Mouse (Mus musculus) layer of hippocampus, adult 2 months (tissue): ENCODE results near the gene Pcsk4. TPM values are rescaled to one million over a fixed set of nuclear protein-coding genes. Genes with fewer than 3 reads are reported as not detected.
A peak's percentile ranks its signal among the peaks of the same experiment; 100 is the strongest.

Source experiments
- DNase-seq, 2 experiments: peaks; one replicate each; pipeline ENCODE4 v3.0.0; 2022; ENCODE audit warnings: low spot score in 2 of 2
- H3K27ac ChIP-seq: fragments of 200-600 bp; 2 replicates; pipeline ENCODE4 v1.8.1; 2022
- H3K4me3 ChIP-seq: fragments of 200-600 bp; 2 replicates; pipeline ENCODE4 v1.8.1; 2022; ENCODE audit warnings: mild to moderate bottlenecking
- CTCF ChIP-seq: fragments of 200-600 bp; conservative IDR thresholded peaks from 2 replicates; pipeline ENCODE4 v1.8.1; 2022; ENCODE audit warnings: antibody characterized with exemption, mild to moderate bottlenecking, moderate library complexity
- long read RNA-seq, 2 experiments: library from polyadenylated mRNA; stranded (forward); transcript quantifications; one replicate each; pipeline ENCODE4 v2.0.0; 2021; ENCODE audit warnings: borderline mapping rate in 2 of 2
- total RNA-seq, 2 experiments: library from RNA; stranded (reverse); gene quantifications; 2 replicates each; pipeline ENCODE4 v1.2.3; 2021

Gene Pcsk4
- 1 to 10 TPM; 2.8 to 3.2 TPM for total RNA-seq
- long read RNA-seq, experiment 1, partial matches to known transcripts, result 0 of 5 reads
- long read RNA-seq, experiment 1, other reads (novel, unspliced or antisense), result 4 of 5 reads
- long read RNA-seq, experiment 2, partial matches to known transcripts, result 0 of 4 reads
- long read RNA-seq, experiment 2, other reads (novel, unspliced or antisense), result 4 of 4 reads

DNA sequence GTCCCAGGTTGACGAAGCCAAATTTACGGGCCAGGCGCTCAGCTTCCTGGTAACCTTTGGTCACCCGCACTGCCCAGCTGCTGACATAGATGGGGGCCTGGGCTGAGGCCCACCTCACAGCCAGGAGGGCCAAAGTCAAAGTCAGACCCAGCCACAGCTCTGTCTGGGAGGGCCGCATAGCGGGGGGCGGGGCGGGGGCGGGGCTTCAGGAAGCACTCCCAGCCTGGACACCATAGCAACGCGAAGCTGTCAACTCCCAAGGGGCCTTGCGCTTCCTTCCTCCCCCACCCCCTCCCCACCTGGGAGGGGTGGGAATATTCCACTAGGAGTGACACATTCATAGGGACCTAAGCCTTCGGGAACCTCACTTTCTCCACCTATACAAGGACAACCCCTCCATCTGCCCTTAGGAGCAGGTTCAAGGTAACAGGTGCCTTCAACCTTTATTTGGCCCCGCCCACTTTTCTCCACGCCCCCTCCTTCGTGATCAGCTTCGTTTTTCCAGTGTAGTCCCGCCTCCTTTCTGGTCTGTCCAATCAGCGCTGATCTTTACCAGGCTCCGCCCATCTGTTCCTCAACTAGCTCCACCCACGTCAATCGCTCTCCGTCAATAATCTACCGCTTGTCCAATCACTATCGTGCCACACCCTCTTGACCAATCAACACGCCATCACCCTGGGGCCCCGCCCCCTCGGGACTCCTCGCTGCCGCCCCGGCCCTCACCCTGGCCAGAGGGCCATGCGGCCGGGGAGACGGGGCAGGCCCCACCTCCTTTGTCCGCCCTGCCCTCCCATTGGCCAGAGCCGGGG is at the start of gene Pcsk4, which contains the start of gene Reep6:
TSS of gene Pcsk4 (minus strand) at position 226 of the 809 bp plus-strand sequence.
TSS of gene Reep6 (plus strand) at position 681 of the 809 bp plus-strand sequence.
- DNase-seq, result peak; percentile 89 to 96
- H3K27ac ChIP-seq, result 0 out of 2 replicates have a peak within 1 kb of the TSS, but pooled peaks have one; percentile 20
- no peak for TF ChIP-seq CTCF
- peak within 1 kb of the TSS; percentile 64 for H3K4me3 ChIP-seq

DNA sequence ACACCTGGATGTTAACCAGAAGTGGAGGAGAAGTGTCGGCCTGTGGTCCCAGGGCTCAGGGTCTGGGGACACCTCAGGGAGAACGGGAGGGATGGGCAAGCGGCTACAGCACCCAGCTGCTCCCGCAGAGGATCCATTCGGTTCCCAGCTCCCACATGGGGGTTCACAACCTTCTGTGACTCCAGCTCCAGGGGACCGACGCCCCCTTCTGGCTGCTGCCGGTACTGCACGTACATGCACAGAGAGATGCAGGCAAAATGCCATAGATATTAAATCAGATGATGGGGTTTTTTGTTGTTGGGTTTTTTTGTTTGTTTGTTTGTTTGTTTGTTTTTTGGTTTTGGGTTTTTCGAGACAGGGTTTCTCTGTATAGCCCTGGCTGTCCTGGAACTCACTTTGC is 48.4 kb upstream of the Pcsk4 start:
- DNase-seq, result no peak
- peak; percentile 78 for TF ChIP-seq CTCF
- Histone ChIP-seq H3K4me3 (no peak overlapping the region), H3K27ac (no peak overlapping the region)

DNA sequence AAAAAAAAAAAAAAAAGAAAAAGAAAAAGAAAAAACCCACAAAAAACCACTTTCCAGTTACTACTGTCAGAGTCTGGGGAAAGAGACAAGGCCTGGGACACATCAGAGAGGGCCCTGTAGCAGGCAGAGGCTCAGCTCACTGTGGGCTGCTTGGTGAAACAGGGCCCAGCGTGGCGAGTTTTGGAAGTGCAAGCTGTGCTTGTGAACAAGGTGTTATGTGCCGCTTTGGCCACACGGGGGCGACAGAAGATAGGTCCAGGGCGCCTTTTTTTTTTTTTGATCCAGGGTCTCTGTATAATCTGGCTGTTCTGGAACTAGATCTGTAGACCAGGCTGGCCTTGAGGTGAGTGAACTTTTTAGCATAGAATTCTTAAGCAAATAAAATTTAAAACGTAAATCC is 46.9 kb upstream of the Pcsk4 start:
- peak; percentile 87 to 94 for DNase-seq
- no peak overlapping the region for H3K27ac ChIP-seq
- peak; percentile 89 for TF ChIP-seq CTCF
- no peak overlapping the region for H3K4me3 ChIP-seq

DNA sequence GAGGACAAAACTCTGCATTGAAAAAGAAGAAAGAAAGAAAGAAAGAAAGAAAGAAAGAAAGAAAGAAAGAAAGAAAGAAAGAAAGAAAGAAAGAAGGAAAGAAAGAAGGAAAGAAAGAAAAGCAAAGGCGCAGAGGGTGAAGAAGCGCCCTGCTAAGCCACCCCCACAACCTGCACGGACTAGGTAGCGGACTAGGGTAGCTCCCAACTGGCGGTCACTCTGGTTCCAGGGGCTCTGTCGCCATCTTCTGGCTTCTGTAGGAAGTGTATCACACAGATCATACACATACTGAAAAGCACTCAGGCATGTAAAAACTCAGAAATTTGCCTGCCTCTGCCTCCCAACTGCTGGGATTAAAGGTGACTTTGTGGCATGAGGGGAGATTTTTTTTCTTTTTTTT is 44.8 kb upstream of the Pcsk4 start:
- TF ChIP-seq CTCF, result peak; percentile 84
- Histone ChIP-seq H3K27ac (no peak overlapping the region), H3K4me3 (no peak overlapping the region)
- peak; percentile 78 to 85 for DNase-seq

DNA sequence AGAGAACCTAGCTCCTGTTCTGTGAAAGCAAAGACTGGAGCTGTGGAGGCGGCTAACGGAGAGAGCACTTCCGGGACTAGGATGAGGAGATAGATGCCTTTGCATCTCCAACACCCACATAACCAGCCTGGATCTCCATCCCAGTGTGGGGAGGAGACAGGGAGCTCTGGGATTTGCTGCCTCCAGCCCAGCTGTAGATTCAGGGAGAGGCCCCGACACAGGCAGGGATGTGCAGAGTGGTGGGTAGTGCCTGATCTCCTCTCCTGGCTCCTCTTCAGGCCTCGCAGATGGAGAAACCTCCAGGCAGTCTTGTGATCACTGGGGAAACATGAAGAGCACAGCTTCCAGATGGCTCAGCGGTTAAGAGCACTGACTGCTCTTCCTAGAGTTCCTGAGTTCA is 43.4 kb upstream of the Pcsk4 start:
- peak; percentile 41 to 53 for DNase-seq
- TF ChIP-seq CTCF, result no peak
- Histone ChIP-seq H3K27ac (peak overlapping the region; percentile 64), H3K4me3 (no peak overlapping the region)

DNA sequence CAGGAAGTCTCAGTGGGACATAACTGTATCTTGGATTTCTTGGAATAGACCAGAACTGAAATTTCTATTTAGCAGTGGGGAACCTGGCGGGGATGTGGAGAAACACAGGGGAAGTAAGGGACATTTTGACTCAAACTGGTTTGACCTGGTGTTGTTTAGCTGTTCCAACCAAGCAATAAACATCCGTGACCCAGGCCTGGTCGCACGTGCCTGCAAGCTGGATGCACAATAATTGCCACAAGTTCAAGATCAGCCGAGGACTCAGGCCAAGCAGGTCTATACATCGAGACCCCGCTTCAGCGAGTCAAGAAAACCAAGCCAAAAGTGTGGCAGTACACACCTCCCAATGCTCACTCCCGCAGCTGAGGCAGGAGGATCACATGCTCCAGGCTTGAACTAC is 42.7 kb upstream of the Pcsk4 start:
- Histone ChIP-seq H3K4me3 (no peak overlapping the region), H3K27ac (peak overlapping the region; percentile 64)
- no peak for TF ChIP-seq CTCF
- no peak for DNase-seq

DNA sequence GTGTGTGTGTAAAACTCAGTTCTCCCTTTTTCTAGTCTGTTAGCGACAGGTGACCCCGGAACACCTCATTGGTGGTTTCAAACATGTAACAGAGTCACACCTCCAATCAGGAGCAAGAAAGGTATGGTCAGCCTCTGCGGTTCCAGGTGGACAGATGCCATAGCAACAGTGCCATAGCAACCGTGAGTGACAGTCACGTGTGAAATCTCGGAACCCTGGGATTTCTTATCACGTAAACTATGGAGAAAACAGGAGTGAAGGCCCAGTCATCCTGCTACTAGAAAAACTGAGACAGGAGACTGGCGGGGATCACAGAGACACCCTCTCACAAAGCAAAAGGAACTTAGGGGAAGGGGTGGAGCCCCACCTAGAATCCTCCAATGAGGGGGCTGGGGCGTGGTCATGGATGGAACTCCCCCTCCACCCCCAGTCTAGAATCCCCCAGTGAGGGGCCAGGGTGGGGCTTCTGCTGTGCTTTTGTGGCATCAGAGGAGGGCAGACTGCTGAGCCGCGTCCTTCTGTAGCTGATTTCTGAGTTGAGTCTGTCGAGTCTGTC is 42.2 kb upstream of the Pcsk4 start:
- Histone ChIP-seq H3K4me3 (no peak overlapping the region), H3K27ac (peak overlapping the region; percentile 64)
- peak; percentile 51 to 52 for DNase-seq
- no peak for TF ChIP-seq CTCF

DNA sequence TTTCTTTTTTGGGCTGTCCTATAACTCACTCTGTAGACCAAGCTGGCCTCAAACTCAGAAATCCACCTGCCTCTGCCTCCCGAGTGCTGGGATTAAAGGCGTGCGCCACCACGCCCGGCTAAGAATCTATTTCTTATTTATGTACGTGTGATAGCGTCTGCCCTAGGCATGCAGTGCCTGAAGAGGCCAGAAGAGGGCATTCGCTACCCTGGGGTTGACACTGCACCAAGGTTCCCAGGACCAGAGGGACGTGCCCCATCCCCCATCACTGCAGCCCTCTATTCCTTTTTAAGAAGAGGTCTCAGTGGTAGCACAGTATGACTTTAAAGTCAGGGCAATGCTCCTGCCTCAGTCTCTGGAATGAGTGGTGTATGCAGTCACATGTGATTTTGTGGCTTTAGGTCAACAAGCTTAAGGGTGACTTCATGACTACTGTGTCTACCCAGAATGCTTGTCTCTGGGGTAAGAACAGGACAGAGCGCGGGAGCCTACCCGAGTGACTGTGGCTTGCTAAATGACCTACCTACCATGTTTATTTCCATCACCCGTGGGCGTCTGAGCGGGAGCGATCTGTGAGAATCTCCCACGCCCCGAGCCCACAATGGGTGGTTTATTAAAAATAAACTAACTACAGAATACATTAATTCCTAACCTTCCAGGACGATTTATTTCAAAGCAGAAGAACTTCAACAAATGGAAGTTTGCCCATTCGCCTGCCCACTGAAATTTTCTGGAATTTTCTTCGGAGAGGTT is 40.9 kb upstream of the Pcsk4 start:
- 0 out of 2 replicates have a peak overlapping the region, but pooled peaks have one; percentile 7 for H3K27ac ChIP-seq
- peak; percentile 67 for TF ChIP-seq CTCF
- no peak for DNase-seq
- H3K4me3 ChIP-seq, result no peak overlapping the region

DNA sequence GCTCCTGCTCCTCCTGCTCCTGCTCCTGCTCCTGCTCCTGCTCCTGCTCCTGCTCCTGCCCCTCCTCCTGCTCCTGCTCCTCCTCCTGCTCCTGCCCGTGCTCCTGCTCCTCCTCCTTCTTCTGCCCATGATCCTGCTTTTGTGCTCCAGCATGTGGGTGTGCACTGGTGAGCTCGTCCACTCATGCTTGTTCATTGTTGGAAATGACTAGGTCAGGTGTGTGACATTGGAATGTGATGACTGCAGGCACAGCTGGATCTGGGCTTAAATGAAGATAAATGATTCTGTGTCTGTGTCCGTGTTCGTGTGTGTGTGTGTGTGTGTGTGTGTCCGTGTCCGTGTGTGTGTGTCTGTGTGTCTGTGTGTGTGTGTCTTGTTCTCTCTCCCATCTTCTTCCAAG is 39.1 kb upstream of the Pcsk4 start:
- TF ChIP-seq CTCF, result no peak
- no peak overlapping the region for H3K4me3 ChIP-seq
- DNase-seq, result no peak
- H3K27ac ChIP-seq, result no peak overlapping the region

DNA sequence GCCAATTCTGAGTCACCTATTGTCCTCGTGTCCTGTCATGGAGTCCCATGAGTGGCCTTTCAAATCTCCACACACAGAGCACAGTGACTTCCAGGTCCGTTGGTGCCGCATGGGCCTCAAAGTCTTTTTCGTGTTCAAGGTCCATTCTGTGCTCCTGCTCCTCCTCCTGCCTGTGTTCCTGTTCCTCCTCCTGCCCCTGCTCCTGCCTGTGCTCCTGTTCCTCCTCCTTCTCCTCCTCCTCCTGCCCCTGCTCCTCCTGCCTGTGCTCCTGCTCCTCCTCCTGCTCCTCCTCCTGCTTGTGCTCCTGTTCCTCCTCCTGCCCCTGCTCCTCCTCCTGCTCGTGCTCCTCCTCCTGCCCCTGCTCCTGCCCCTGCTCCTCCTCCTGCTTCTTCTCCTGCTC is 38.7 kb upstream of the Pcsk4 start:
- DNase-seq, result no peak
- Histone ChIP-seq H3K27ac (no peak overlapping the region), H3K4me3 (no peak overlapping the region)
- TF ChIP-seq CTCF, result no peak

DNA sequence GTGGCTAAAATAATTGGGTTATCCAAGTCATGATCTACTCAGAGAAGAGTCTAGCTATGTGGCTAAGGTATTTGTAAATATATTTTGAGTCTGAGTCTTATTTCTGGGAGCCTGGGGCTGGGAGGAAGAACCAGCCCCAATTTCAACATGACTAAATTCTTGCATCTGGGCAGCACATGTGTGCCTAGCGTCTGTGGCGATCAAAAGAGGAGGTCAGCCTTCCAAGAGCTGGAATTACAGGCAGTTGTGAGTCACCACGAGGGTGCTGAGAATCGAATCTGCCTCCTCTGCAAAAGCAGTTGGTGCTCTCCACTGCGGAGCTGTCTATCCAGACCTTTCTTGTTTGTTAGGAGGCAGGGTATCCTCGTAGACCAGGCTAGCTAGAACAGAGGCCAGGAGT is 36.4 kb upstream of the Pcsk4 start:
- H3K4me3 ChIP-seq, result no peak overlapping the region
- no peak for DNase-seq
- no peak for TF ChIP-seq CTCF

DNA sequence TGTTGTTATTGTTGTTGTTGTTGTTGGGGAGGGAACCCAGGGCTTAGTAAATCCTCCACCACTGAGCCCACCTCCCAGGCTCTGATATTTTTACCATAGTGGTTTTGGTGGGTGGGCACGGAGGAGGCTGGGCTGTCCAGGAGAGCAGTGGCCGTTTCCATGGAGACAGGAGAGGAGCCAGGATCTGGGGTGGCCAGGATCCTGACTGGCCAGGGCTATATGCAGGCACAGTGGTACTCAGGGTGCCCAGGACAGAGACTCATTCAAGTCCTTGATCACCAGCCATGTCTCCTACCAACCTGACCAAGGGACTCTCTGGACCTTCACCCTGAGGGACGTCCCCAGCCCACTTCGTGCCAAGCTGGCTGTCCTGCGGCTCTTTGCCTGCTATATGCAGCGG is 34.4 kb upstream of the Pcsk4 start:
- Histone ChIP-seq H3K27ac (no peak overlapping the region), H3K4me3 (no peak overlapping the region)
- no peak for DNase-seq
- no peak for TF ChIP-seq CTCF

More for the DNA sequence above, 36.4 kb upstream of the Pcsk4 start:
- H3K27ac ChIP-seq, result no peak overlapping the region
